Mouse (Mus musculus) brain, adult 2 months (tissue): ENCODE measurements around the gene Cux2.

Source experiments
- DNase-seq: peaks from one replicate; pipeline ENCODE4 v3.0.0; 2011; ENCODE audit warnings: low read depth, low spot score

Gene Cux2

GRCm38 (mm10) chr5:121966940-121967339, 83.0 kb downstream of the Cux2 start:
- no peak for DNase-seq

DNA sequence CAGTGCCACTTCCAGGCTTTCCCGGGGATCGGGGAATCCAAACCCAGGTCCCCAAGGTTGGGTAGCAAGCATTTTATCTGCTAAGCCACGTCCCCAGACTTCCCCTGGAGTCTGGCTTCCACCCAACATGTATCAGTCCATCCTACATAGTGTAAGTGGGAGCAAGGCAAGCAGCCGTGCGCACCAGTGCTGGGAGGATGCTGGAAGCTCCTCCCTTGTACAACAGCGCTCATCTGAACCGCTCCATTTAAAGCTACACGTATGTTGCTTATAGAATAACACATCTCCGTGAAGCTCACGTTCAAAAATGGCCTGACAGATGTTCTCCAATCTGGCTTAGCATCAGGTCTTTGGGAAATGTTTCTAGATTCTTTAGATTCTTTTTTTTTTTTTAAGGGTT, 86.9 kb downstream of the Cux2 start:
- DNase-seq: peak; percentile 65

DNA sequence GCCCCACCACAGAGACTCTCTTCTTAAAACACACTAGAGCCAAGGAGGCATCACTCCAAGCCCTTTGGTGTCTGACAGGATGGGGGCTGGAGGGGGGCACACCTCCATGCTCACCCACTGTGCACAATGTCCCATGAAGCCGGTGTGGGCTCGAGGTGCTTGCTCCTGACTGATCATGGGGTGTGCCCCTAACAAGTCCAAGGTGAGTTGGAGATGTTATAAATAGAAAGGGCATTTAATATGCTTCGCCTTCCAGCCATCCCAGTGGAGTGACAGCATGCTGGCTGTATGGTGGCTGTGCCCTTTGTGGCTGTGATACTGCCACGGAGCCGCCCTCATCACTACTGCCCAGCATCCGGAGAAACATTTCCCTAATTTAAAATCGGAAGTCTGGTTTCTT, 87.5 kb downstream of the Cux2 start:
- no peak for DNase-seq

- no peak for DNase-seq
Observed at GRCm38 (mm10) chr5:121961256-121961655, 88.6 kb downstream of the Cux2 start.

GRCm38 (mm10) chr5:121959688-121960087, 90.2 kb downstream of the Cux2 start:
- DNase-seq: peak; percentile 53

DNA sequence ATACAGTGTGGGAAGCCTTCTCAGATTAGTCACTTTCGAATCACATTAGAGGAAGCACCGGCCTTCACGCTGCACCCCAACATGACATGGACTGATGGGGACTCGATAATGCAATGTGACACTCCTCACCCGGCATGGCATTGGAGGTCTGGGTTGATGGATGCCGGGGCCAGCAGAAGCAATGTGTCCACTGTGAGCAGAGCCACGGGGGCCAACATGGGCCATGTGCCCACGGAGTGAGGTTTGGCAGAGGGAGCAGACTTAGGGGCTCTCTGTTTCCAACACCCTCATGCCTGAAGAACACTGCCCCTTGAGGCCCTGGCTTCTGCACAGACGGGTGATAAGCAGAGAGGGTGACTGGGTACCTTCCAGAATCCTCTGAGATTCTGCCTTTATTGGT, 91.4 kb downstream of the Cux2 start:
- DNase-seq: no peak

DNA sequence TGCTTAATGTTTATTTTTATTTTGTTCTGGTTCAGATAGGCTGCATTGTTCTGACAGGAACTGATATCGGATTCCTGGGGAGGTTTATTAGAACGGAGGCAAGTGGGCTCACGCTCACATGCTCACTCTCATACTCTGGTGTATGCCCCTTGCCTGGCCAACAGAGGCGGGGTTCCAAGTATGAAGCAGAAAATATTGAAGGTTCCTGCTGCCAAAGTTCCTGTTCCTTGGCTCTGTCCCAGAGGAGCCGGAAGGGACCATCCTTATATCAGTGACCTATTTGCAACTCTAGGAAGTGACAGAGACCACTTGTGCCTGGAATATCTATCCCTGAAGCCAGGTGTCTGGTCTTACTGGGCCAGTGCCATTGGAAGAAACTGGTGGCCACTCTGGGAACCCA, 94.1 kb downstream of the Cux2 start:
- DNase-seq: no peak

GRCm38 (mm10) chr5:121950175-121950574, 99.7 kb downstream of the Cux2 start:
- DNase-seq: no peak

- no peak for DNase-seq
Observed at GRCm38 (mm10) chr5:121949050-121949443, 100.9 kb downstream of the Cux2 start.

DNA sequence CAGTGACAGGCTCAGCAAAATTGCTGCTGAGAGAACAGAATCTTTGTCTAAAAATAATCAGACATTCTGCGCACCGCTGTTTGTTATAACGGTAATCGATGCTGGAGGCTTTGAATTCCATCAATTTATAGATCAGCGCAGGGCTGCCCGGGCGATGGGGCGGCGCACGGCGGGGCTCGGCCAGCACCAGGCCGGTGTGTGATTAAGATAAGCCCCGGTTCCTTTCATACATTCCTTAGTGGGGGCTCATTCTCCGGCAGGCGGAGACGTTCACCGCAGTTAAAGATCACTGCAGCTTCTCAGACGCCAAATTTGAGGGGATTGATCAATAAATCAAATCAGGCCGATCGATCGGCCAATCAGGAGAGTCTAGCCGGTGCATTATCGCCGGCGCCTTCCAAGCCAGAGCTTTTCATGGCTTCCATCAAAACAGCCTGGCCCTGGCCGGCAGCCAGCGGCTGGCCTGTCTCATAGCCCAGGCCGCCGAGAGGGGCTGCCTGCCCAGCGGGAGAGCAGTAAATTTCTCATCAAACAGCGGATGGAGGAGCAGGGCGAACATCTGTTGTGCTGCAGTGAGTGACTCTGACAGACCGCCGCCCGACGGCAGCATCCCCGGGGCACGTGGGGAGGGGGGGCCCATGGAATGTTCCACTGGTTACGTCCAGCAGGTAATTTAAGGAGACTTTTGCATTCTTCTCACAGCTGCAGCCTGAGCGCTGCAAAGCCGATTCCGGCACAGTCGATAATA, 101.4 kb downstream of the Cux2 start:
- DNase-seq: peak; percentile 60

GRCm38 (mm10) chr5:121946657-121947245, 103.2 kb downstream of the Cux2 start:
- DNase-seq: no peak

- DNase-seq: peak; percentile 73
Observed at GRCm38 (mm10) chr5:121945819-121946218, 104.1 kb downstream of the Cux2 start.

DNA sequence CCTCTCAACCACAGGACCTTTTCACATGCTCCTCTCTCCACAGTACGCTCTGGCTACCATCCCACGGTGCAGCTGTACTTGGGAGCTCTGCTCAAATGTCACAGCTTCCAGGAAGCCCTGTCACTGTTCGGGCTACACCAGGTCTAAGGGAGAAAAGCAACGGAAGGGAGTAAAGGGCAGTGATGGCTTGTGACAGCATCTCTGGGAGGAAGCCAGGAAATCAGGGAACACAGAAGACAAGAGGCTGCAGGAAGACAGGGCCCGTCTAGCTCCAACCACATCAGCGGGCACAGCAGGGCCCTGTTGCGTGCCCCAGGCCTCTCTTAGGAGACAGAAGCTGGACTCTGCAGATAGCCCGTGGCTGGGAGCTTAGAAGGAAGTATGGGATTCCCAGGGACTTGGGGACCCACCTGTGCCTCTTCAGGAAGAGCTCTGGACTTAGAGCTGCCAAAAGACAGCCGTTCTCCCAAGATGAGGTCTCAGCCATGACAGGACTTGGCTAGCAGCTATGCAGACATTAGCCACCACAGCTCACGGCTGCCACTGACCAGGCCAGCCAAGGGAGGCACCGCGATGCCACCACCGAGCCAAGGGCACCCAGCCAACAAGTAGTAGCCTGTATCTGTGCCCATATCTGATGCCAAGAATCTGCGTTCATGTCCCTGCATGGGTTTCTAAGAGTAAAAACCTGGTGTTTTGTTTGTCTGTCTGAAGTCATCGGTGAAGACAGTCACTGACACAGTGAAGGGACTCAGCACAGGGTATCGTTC, 105.7 kb downstream of the Cux2 start:
- peak; percentile 87 for DNase-seq

- DNase-seq: no peak
Observed at GRCm38 (mm10) chr5:121943472-121943871, 106.4 kb downstream of the Cux2 start.

GRCm38 (mm10) chr5:121938065-121938849, 111.6 kb downstream of the Cux2 start:
- no peak for DNase-seq

- DNase-seq: no peak
Observed at GRCm38 (mm10) chr5:121930261-121930660, 119.6 kb downstream of the Cux2 start.

- DNase-seq: peak; percentile 31
Observed at GRCm38 (mm10) chr5:121928362-121929000, 121.4 kb downstream of the Cux2 start.

DNA sequence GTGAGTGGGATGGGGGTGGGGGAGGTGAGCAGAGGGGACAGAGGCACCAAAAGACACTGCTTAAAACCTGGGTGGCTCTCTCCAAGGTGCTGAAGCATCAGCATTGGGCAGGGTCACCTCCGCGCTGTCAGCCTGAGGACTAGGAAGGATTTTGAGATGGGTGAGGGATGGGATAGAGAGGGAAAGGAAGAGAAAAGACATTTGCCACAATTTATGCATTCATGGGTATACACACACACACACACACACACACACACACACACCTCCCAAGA, 123.4 kb downstream of the Cux2 start:
- DNase-seq: no peak

DNA sequence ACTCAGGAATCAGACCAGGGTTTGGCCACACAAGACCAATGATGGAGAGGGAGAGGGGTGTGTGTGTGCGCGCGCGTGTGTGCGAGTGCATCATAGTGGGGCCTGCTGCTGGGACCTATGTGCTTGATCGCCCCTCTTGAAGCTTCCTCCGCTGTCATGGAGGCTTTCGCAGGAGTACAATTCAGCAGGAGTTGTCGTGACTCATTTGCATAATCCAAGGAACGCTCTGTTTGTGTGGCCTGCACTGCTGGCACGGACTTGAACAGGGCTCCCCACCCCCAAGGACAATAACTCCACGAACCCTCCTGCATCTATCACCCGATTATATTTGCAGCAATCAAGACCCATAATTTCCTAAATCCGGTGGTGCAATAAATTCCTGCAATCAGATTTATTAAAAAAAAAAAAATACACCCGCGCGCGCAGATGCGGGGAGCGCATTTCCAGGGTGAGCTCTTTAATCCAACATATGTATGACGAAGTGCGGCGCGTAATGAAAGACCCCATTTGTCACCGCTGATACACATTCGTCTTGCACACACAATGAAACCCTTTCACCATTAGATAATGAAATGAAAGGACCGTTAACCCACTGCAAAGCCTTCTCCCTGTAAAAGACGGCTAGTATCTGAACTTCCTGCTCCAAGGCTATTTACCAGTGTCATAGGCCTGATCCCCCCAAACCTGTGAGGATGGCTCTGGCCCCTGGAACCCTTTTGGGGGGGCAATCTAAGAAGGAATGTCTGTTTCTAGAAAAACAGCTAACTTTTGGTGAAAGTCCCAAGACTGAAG, 124.0 kb downstream of the Cux2 start:
- peak; percentile 55 for DNase-seq

- DNase-seq: peak; percentile 41
Observed at GRCm38 (mm10) chr5:121925291-121925690, 124.6 kb downstream of the Cux2 start.

DNA sequence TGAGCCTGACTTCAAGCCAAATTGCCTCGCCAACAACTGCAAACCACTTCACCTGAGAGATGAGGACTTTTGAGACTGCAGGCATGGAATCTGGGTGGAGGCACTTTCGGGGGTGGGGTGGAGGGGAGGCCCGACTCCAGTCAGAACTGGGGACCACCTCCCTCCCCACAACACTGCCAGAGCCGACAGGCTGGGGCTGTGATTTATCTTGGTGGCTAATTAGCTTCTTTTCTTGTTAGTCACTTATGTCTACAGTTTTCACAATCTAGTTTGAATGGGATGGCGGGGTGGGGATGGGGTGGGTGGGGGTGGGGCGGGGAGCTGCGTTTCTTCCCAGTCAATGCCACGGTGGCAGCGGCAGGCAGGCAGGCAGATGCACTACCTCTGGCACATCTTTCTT, 125.5 kb downstream of the Cux2 start:
- no peak for DNase-seq
